Mouse (Mus musculus): ENCODE measurements around the gene Tmem255b. TPM values are rescaled to one million over a fixed set of nuclear protein-coding genes. Genes with fewer than 3 reads are reported as not detected.

The Tmem255b gene
- polyA plus RNA-seq, 1 experiment from 2014 or later = 0.75 TPM

GRCm38 (mm10) chr8:13451747-13452277 is 16.8 kb downstream of the Tmem255b start:
- Histone ChIP-seq H3K9me3 (no peaks in the 10 kb centered on the region), H3K27ac (no peak overlapping the region), H3K36me3 (no peaks in the 10 kb centered on the region), H3K9ac (no peak overlapping the region), H3K4me1 (no peaks in the 10 kb centered on the region), H3K4me3 (no peak overlapping the region), H3K4me2 (no peak overlapping the region), H3K27me3 (no peaks in the 10 kb centered on the region)
- WGBS = 61% methylated on average over 6 of the region's 6 CpGs
- no peak for ATAC-seq (ENCODE audit: borderline replicate concordance, extremely low read depth, low FRiP score, low TSS enrichment)

GRCm38 (mm10) chr8:13454341-13455113 is 19.5 kb downstream of the Tmem255b start:
- no peaks in the 10 kb centered on the region for H3K36me3 ChIP-seq
- no peak for ATAC-seq (ENCODE audit: borderline replicate concordance, extremely low read depth, low FRiP score, low TSS enrichment)
- 72% methylated on average over 8 of the region's 8 CpGs for WGBS
- H3K9ac ChIP-seq = no peak overlapping the region
- H3K9me3 ChIP-seq = no peaks in the 10 kb centered on the region
- no peaks in the 10 kb centered on the region for H3K27me3 ChIP-seq
- no peaks in the 10 kb centered on the region for H3K4me1 ChIP-seq
- no peak overlapping the region for H3K4me2 ChIP-seq
- no peak overlapping the region for H3K4me3 ChIP-seq
- H3K27ac ChIP-seq = no peak overlapping the region

- ATAC-seq (ENCODE audit: borderline replicate concordance, extremely low read depth, low FRiP score, low TSS enrichment) = 0 out of 2 replicates have a peak, but pooled peaks have one; percentile 53
- WGBS = 26% methylated on average over 2 of the region's 2 CpGs
- Histone ChIP-seq H3K9ac (no peak overlapping the region), H3K9me3 (no peaks in the 10 kb centered on the region), H3K27ac (no peak overlapping the region), H3K4me2 (no peak overlapping the region), H3K4me1 (no peaks in the 10 kb centered on the region), H3K4me3 (no peak overlapping the region), H3K27me3 (no peaks in the 10 kb centered on the region), H3K36me3 (no peaks in the 10 kb centered on the region)
Measured at GRCm38 (mm10) chr8:13455295-13455694, 20.3 kb downstream of the Tmem255b start.

- Histone ChIP-seq H3K4me2 (no peak overlapping the region), H3K4me1 (peaks cover 14% of the 10 kb centered on the region), H3K4me3 (no peak overlapping the region), H3K27ac (no peak overlapping the region), H3K9me3 (no peaks in the 10 kb centered on the region), H3K36me3 (no peaks in the 10 kb centered on the region), H3K27me3 (no peaks in the 10 kb centered on the region), H3K9ac (no peak overlapping the region)
- WGBS = 82% methylated on average over 4 of the region's 4 CpGs
- ATAC-seq (ENCODE audit: borderline replicate concordance, extremely low read depth, low FRiP score, low TSS enrichment) = no peak
Measured at GRCm38 (mm10) chr8:13459431-13459830, 24.4 kb downstream of the Tmem255b start.

GRCm38 (mm10) chr8:13461085-13461765 is 26.2 kb downstream of the Tmem255b start:
- H3K4me2 ChIP-seq = no peak overlapping the region
- no peaks in the 10 kb centered on the region for H3K36me3 ChIP-seq
- no peak overlapping the region for H3K9ac ChIP-seq
- ATAC-seq (ENCODE audit: borderline replicate concordance, extremely low read depth, low FRiP score, low TSS enrichment) = no peak
- WGBS = 63% methylated on average over 17 of the region's 17 CpGs
- no peak overlapping the region for H3K27ac ChIP-seq
- H3K9me3 ChIP-seq = no peaks in the 10 kb centered on the region
- H3K4me3 ChIP-seq = no peak overlapping the region
- no peaks in the 10 kb centered on the region for H3K27me3 ChIP-seq
- peaks cover 20% of the 10 kb centered on the region for H3K4me1 ChIP-seq

GRCm38 (mm10) chr8:13461843-13462242 is 26.9 kb downstream of the Tmem255b start:
- WGBS = 28% methylated on average over 4 of the region's 4 CpGs
- peak; percentile 35; the same call in 1 of the 2 replicates for ATAC-seq (ENCODE audit: borderline replicate concordance, extremely low read depth, low FRiP score, low TSS enrichment)
- H3K36me3 ChIP-seq = no peaks in the 10 kb centered on the region
- peak overlapping the region; percentile 20; the same call in 1 of the 2 replicates for H3K27ac ChIP-seq
- H3K4me2 ChIP-seq = no peak overlapping the region
- no peak overlapping the region for H3K9ac ChIP-seq
- H3K27me3 ChIP-seq = no peaks in the 10 kb centered on the region
- no peak overlapping the region for H3K4me3 ChIP-seq
- no peaks in the 10 kb centered on the region for H3K9me3 ChIP-seq
- peaks cover 20% of the 10 kb centered on the region for H3K4me1 ChIP-seq

- Histone ChIP-seq H3K9me3 (no peaks in the 10 kb centered on the region), H3K4me2 (no peak overlapping the region), H3K9ac (no peak overlapping the region), H3K27me3 (no peaks in the 10 kb centered on the region), H3K27ac (peak overlapping the region; percentile 67), H3K4me3 (no peak overlapping the region), H3K4me1 (peaks cover 20% of the 10 kb centered on the region), H3K36me3 (no peaks in the 10 kb centered on the region)
- 40% methylated on average over 10 of the region's 10 CpGs for WGBS
- peak; percentile 56 for ATAC-seq (ENCODE audit: borderline replicate concordance, extremely low read depth, low FRiP score, low TSS enrichment)
Measured at GRCm38 (mm10) chr8:13462392-13462791, 27.4 kb downstream of the Tmem255b start.

- no peak for ATAC-seq (ENCODE audit: borderline replicate concordance, extremely low read depth, low FRiP score, low TSS enrichment)
- Histone ChIP-seq H3K4me2 (no peak overlapping the region), H3K27me3 (no peaks in the 10 kb centered on the region), H3K36me3 (no peaks in the 10 kb centered on the region), H3K9me3 (no peaks in the 10 kb centered on the region), H3K9ac (no peak overlapping the region), H3K27ac (no peak overlapping the region), H3K4me3 (no peak overlapping the region), H3K4me1 (peaks cover 20% of the 10 kb centered on the region)
- 36% methylated on average over 7 of the region's 7 CpGs for WGBS
Measured at GRCm38 (mm10) chr8:13465324-13465723, 30.3 kb downstream of the Tmem255b start.

GRCm38 (mm10) chr8:13466989-13467388 is 32.0 kb downstream of the Tmem255b start:
- no peaks in the 10 kb centered on the region for H3K36me3 ChIP-seq

GRCm38 (mm10) chr8:13468737-13469136 is 33.7 kb downstream of the Tmem255b start:
- Histone ChIP-seq H3K9me3 (no peaks in the 10 kb centered on the region), H3K27ac (no peak overlapping the region), H3K27me3 (no peaks in the 10 kb centered on the region), H3K4me3 (no peak overlapping the region), H3K36me3 (no peaks in the 10 kb centered on the region), H3K9ac (no peak overlapping the region), H3K4me2 (no peak overlapping the region), H3K4me1 (peaks cover 16% of the 10 kb centered on the region)
- WGBS = 76% methylated on average over 9 of the region's 9 CpGs
- ATAC-seq (ENCODE audit: borderline replicate concordance, extremely low read depth, low FRiP score, low TSS enrichment) = no peak; the same call in 1 of the 2 replicates

More at GRCm38 (mm10) chr8:13466989-13467388, 32.0 kb downstream of the Tmem255b start:
- Histone ChIP-seq H3K4me1 (peaks cover 19% of the 10 kb centered on the region), H3K27ac (no peak overlapping the region), H3K9ac (no peak overlapping the region), H3K4me3 (no peak overlapping the region), H3K4me2 (no peak overlapping the region), H3K9me3 (no peaks in the 10 kb centered on the region), H3K27me3 (no peaks in the 10 kb centered on the region)
- no peak for ATAC-seq (ENCODE audit: borderline replicate concordance, extremely low read depth, low FRiP score, low TSS enrichment)
- 61% methylated on average over 5 of the region's 5 CpGs for WGBS

GRCm38 (mm10) chr8:13471484-13471883 is 36.5 kb downstream of the Tmem255b start:
- no peaks in the 10 kb centered on the region for H3K27me3 ChIP-seq
- no peak for ATAC-seq (ENCODE audit: borderline replicate concordance, extremely low read depth, low FRiP score, low TSS enrichment)
- H3K9ac ChIP-seq = no peak overlapping the region
- H3K4me1 ChIP-seq = 0 out of 2 replicates have a peak, but pooled peaks cover 11% of the 10 kb centered on the region
- 72% methylated on average over 11 of the region's 11 CpGs for WGBS
- H3K36me3 ChIP-seq = no peaks in the 10 kb centered on the region
- no peaks in the 10 kb centered on the region for H3K9me3 ChIP-seq
- no peak overlapping the region for H3K4me3 ChIP-seq
- H3K4me2 ChIP-seq = no peak overlapping the region
- H3K27ac ChIP-seq = no peak overlapping the region

GRCm38 (mm10) chr8:13472284-13472683 is 37.3 kb downstream of the Tmem255b start:
- ATAC-seq (ENCODE audit: borderline replicate concordance, extremely low read depth, low FRiP score, low TSS enrichment) = peak; percentile 55; the same call in 1 of the 2 replicates
- WGBS = 21% methylated on average over 7 of the region's 7 CpGs
- Histone ChIP-seq H3K9me3 (no peaks in the 10 kb centered on the region), H3K27ac (no peak overlapping the region), H3K27me3 (no peaks in the 10 kb centered on the region), H3K4me2 (no peak overlapping the region), H3K4me3 (no peak overlapping the region), H3K36me3 (no peaks in the 10 kb centered on the region), H3K4me1 (0 out of 2 replicates have a peak, but pooled peaks cover 11% of the 10 kb centered on the region), H3K9ac (no peak overlapping the region)

Data from lung, embryonic 15.5 days (tissue).